Mouse (Mus musculus) megakaryocyte, adult 5-6 weeks (primary cell): ENCODE results near the gene Ankrd44. TPM values are rescaled to one million over a fixed set of nuclear protein-coding genes. Genes with fewer than 3 reads are reported as not detected.

ENCODE experiments used
- ATAC-seq: 2 replicates; pipeline ENCODE4 v1.8.0; 2016; ENCODE audit warnings: mild to moderate bottlenecking, inconsistent platforms; ENCODE audit not compliant: poor library complexity, severe bottlenecking
- total RNA-seq, 2 experiments: library from RNA; stranded (forward) in 1 of 2; stranded (reverse) in 1 of 2; fragments of 153-499, 151-499 nt in 1 of 2; fragments of 221-1000, 200-1000 nt in 1 of 2; gene quantifications; 2 replicates each; pipeline versions ENCODE4 v1.2.3 to v1.2.4; 2015 to 2017

Gene Ankrd44
- total RNA-seq, 2 experiments from 2014 or later: 124 to 209 TPM

- no peak for ATAC-seq
These were observed 28.5 kb downstream of the Ankrd44 start for GRCm38 (mm10) chr1:54897726-54898125.

GRCm38 (mm10) chr1:54896109-54897085 is 29.8 kb downstream of the Ankrd44 start:
- ATAC-seq: peak; percentile 65

GRCm38 (mm10) chr1:54888449-54888848 is 37.7 kb downstream of the Ankrd44 start:
- ATAC-seq: peak; percentile 97

GRCm38 (mm10) chr1:54887873-54888272 is 38.3 kb downstream of the Ankrd44 start:
- no peak for ATAC-seq

GRCm38 (mm10) chr1:54882856-54883467 is 43.2 kb downstream of the Ankrd44 start:
- peak; percentile 53 for ATAC-seq

GRCm38 (mm10) chr1:54881523-54881922 is 44.7 kb downstream of the Ankrd44 start:
- no peak for ATAC-seq

- ATAC-seq: peak; percentile 36; the same call in 1 of the 2 replicates
These were observed 48.6 kb downstream of the Ankrd44 start for GRCm38 (mm10) chr1:54877423-54878073.

GRCm38 (mm10) chr1:54877014-54877413 is 49.2 kb downstream of the Ankrd44 start:
- ATAC-seq: no peak

- no peak for ATAC-seq
These were observed 52.1 kb downstream of the Ankrd44 start for GRCm38 (mm10) chr1:54874094-54874493.

GRCm38 (mm10) chr1:54872857-54873616 is 53.1 kb downstream of the Ankrd44 start:
- no peak for ATAC-seq

- peak; percentile 71 for ATAC-seq
These were observed 54.9 kb downstream of the Ankrd44 start for GRCm38 (mm10) chr1:54871321-54871720.

- ATAC-seq: peak; percentile 20; the same call in 1 of the 2 replicates
These were observed 55.6 kb downstream of the Ankrd44 start for GRCm38 (mm10) chr1:54870634-54871033.

GRCm38 (mm10) chr1:54867226-54867625 is 59.0 kb downstream of the Ankrd44 start:
- no peak for ATAC-seq

- ATAC-seq: 0 out of 2 replicates have a peak, but pooled peaks have one; percentile 20
These were observed 60.1 kb downstream of the Ankrd44 start for GRCm38 (mm10) chr1:54866131-54866530.

GRCm38 (mm10) chr1:54864928-54865652 is 61.1 kb downstream of the Ankrd44 start:
- peak; percentile 58 for ATAC-seq

- ATAC-seq: no peak
These were observed 65.8 kb downstream of the Ankrd44 start for GRCm38 (mm10) chr1:54860361-54860760.

GRCm38 (mm10) chr1:54859876-54860275 is 66.3 kb downstream of the Ankrd44 start:
- no peak for ATAC-seq

- ATAC-seq: no peak
These were observed 67.3 kb downstream of the Ankrd44 start for GRCm38 (mm10) chr1:54858898-54859297.

GRCm38 (mm10) chr1:54856502-54856901 is 69.7 kb downstream of the Ankrd44 start:
- ATAC-seq: no peak

- ATAC-seq: no peak
These were observed 70.2 kb downstream of the Ankrd44 start for GRCm38 (mm10) chr1:54855970-54856369.
